Mouse (Mus musculus): Measurements from ENCODE around the gene Pxn.
A peak's percentile ranks its signal among the peaks of the same experiment; 100 is the strongest.
"Not testable (repeated sequence)": the region's sequence is repeated elsewhere in the genome, so short reads cannot be mapped to it uniquely, and the experiment has no call there.

Pxn gene

GRCm38 (mm10) chr5:115486726-115487125 is 19.8 kb upstream of the Pxn start:
- DNase-seq (ENCODE audit: low read depth), result no peak

- DNase-seq (ENCODE audit: low read depth), result no peak
These were observed 19.1 kb upstream of the Pxn start for GRCm38 (mm10) chr5:115487353-115487752.

GRCm38 (mm10) chr5:115487942-115488580 is 18.4 kb upstream of the Pxn start:
- no peak for DNase-seq (ENCODE audit: low read depth)

GRCm38 (mm10) chr5:115488841-115489698 is 17.4 kb upstream of the Pxn start:
- DNase-seq (ENCODE audit: low read depth), result peak; percentile 72

- peak; percentile 90 for DNase-seq (ENCODE audit: low read depth)
These were observed 16.5 kb upstream of the Pxn start for GRCm38 (mm10) chr5:115489699-115490637.

- no peak for DNase-seq (ENCODE audit: low read depth)
These were observed 15.9 kb upstream of the Pxn start for GRCm38 (mm10) chr5:115490638-115491000.

GRCm38 (mm10) chr5:115491076-115491475 is 15.4 kb upstream of the Pxn start:
- no peak for DNase-seq (ENCODE audit: low read depth)

- DNase-seq (ENCODE audit: low read depth), result no peak
These were observed 14.6 kb upstream of the Pxn start for GRCm38 (mm10) chr5:115491771-115492322.

GRCm38 (mm10) chr5:115492711-115493335 is 13.7 kb upstream of the Pxn start:
- no peak for DNase-seq (ENCODE audit: low read depth)

- DNase-seq (ENCODE audit: low read depth), result no peak
These were observed 13.0 kb upstream of the Pxn start for GRCm38 (mm10) chr5:115493441-115493840.

GRCm38 (mm10) chr5:115495618-115496017 is 10.9 kb upstream of the Pxn start:
- DNase-seq (ENCODE audit: low read depth), result not testable (repeated sequence)

- no peak for DNase-seq (ENCODE audit: low read depth)
These were observed 9.4 kb upstream of the Pxn start for GRCm38 (mm10) chr5:115497033-115497432.

- no peak for DNase-seq (ENCODE audit: low read depth)
These were observed 7.9 kb upstream of the Pxn start for GRCm38 (mm10) chr5:115498307-115499240.

GRCm38 (mm10) chr5:115500383-115500935 is 6.0 kb upstream of the Pxn start:
- DNase-seq (ENCODE audit: low read depth), result no peak

- no peak for DNase-seq (ENCODE audit: low read depth)
These were observed 3.4 kb upstream of the Pxn start for GRCm38 (mm10) chr5:115503035-115503434.

GRCm38 (mm10) chr5:115505617-115506016 is 859 bp upstream of the Pxn start:
- not testable (repeated sequence) for DNase-seq (ENCODE audit: low read depth)

GRCm38 (mm10) chr5:115507267-115507980 is 948 bp downstream of the Pxn start:
- no peak for DNase-seq (ENCODE audit: low read depth)

- DNase-seq (ENCODE audit: low read depth), result no peak
These were observed 1.7 kb downstream of the Pxn start for GRCm38 (mm10) chr5:115507981-115508858.

- no peak for DNase-seq (ENCODE audit: low read depth)
These were observed 2.3 kb downstream of the Pxn start for GRCm38 (mm10) chr5:115508859-115509147.

Data from c-Kit-positive CD71-positive TER-119-negative erythroid progenitor cells, embryonic 14.5 days (primary cell).